Mouse (Mus musculus) bone marrow macrophage, adult 2 months (primary cell): ENCODE measurements around the gene Masp1. TPM values are rescaled to one million over a fixed set of nuclear protein-coding genes. Genes with fewer than 3 reads are reported as not detected.

ENCODE experiments used
- H3K27ac ChIP-seq: 2 replicates; pipeline ENCODE4 v1.5.1; 2012; ENCODE audit warnings: low read depth, low read length; ENCODE audit not compliant: insufficient read depth
- H3K4me1 ChIP-seq: 2 replicates; pipeline ENCODE4 v1.6.1; 2012; ENCODE audit warnings: low read length; ENCODE audit not compliant: control insufficient read depth, insufficient read depth
- H3K4me3 ChIP-seq: 2 replicates; pipeline ENCODE4 v1.5.1; 2012; ENCODE audit warnings: mild to moderate bottlenecking, low read length, moderate library complexity; ENCODE audit not compliant: insufficient read depth
- CTCF ChIP-seq: IDR thresholded peaks from 2 replicates; pipeline ENCODE4 v1.5.1; 2012; ENCODE audit warnings: low read depth, mild to moderate bottlenecking, low read length, moderate library complexity
- POLR2A ChIP-seq: IDR thresholded peaks from 2 replicates; pipeline ENCODE4 v1.6.1; 2012; ENCODE audit warnings: mild to moderate bottlenecking, low read depth, low read length, borderline replicate concordance
- polyA plus RNA-seq: library from polyadenylated mRNA; stranded (reverse); fragments of >200 nt; gene quantifications from 2 replicates; pipeline ENCODE4 v1.2.4, GENCODE M21; 2012; ENCODE audit not compliant: missing spikeins, insufficient read depth, insufficient read length

Gene Masp1
- polyA plus RNA-seq, 1 experiment = 0.48 TPM

DNA sequence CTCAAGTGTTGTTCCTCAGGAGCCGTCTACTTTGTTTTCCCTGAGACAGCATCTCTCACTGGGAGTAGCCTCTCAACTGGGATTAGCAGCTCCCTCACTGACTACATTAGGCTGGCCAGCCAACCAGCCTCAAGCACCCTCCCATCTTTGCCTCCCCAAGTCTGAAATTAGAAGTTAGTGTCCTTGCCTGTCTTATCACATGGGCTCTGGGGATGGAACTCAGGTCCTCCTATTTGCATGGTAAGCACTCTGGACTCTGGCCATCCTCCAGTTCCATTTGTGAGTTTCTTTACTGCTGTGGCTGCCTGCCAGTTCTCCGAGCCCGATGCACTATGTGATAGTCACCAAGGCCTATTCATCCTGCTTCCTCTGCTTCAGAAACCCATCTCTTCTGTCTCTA lies 4.8 kb downstream of the Masp1 start:
- TF ChIP-seq POLR2A (no peak), CTCF (no peak)
- Histone ChIP-seq H3K27ac (no peak overlapping the region), H3K4me3 (no peak overlapping the region), H3K4me1 (peaks cover 13% of the 10 kb centered on the region)

DNA sequence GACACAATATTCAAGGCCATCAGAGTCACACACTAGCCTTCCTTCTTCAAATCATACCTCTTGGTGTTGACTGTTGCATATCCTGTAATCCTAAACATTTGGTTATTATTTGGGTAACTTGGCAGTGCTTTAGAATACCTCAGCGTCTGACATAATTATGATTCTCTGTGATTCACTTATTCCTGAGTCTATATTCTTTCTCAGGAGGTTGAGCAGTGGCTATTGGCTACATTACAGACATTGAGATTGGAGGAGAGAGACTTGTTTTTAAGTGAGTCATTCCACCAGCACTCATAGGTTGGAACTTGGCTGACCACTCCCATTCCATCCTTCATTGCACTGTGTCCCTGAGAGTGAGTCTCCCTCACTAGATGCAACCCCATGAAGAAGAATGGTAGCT lies 7.2 kb downstream of the Masp1 start:
- TF ChIP-seq CTCF (no peak), POLR2A (no peak)
- Histone ChIP-seq H3K27ac (no peak overlapping the region), H3K4me3 (no peak overlapping the region), H3K4me1 (peaks cover 4% of the 10 kb centered on the region)

- Histone ChIP-seq H3K4me3 (no peak overlapping the region), H3K27ac (no peak overlapping the region), H3K4me1 (peaks cover 2% of the 10 kb centered on the region)
- TF ChIP-seq POLR2A = no peak
- no peak for TF ChIP-seq CTCF
These were observed 9.3 kb downstream of the Masp1 start for GRCm38 (mm10) chr16:23511166-23511935.

DNA sequence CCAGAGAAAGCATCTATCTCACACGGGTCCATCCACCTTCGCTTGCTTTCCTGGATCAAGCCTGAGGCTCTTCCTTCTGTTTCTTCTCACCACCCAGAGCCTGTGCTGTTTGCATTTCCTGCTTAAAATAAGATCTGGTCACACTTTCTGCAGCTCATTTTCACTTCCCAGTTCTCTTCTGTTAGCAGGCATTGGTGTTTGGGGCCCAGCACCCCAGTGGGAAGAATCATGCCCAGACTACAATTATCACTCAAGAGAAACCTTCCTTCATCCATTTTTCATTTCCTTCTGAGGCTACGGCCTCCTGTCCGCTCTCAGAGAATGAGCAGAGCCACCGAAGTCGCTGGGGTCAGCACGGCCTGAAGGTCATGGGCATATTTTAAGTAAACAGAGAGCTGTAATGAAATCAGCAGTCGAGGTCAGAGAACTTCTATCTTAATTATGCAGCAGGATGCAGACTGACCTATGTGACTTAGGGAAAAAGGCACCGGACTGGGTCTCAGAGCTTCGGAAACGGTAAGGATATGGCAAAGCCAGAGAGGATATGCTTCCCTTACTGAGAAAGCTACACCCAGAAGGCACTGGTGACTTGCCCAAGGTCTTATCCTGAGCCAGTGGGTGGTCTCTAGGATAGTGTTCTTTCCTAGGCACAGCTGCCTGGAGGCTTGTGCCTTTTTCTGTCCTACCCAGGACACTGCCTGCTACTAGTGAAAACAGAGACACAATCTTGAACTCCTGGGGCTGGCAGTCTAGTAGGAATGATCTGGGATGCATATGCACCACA lies 14.5 kb downstream of the Masp1 start:
- Histone ChIP-seq H3K27ac (peak overlapping the region; percentile 69), H3K4me1 (peaks cover 14% of the 10 kb centered on the region), H3K4me3 (no peak overlapping the region)
- TF ChIP-seq CTCF = no peak
- TF ChIP-seq POLR2A = no peak

DNA sequence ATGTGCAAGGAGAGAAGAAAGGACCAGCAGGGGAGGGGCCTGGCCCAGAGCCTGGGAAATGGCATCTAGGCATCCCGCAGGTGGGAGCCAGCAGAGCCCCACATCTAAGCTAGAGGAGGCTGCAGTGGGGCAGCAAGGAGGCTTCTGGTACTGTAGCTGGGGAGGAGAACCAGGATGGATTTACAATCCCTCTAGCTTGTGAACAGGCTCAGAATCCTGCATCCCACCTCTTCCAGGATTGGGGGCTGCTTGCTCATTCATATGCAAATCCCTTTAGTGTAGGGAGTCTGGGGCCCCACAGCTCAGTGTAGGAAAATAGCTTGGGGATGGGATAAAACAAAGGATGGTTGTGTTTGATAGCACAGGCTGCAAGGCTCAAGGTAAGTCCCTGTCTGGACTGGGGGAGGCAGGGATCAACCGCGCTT lies 16.3 kb downstream of the Masp1 start:
- Histone ChIP-seq H3K4me3 (no peak overlapping the region), H3K4me1 (peaks cover 14% of the 10 kb centered on the region), H3K27ac (no peak overlapping the region)
- TF ChIP-seq POLR2A (no peak), CTCF (no peak)

GRCm38 (mm10) chr16:23503351-23503750 lies 17.3 kb downstream of the Masp1 start:
- TF ChIP-seq CTCF (no peak), POLR2A (no peak)
- peaks cover 20% of the 10 kb centered on the region for H3K4me1 ChIP-seq
- H3K27ac ChIP-seq = no peak overlapping the region
- no peak overlapping the region for H3K4me3 ChIP-seq

DNA sequence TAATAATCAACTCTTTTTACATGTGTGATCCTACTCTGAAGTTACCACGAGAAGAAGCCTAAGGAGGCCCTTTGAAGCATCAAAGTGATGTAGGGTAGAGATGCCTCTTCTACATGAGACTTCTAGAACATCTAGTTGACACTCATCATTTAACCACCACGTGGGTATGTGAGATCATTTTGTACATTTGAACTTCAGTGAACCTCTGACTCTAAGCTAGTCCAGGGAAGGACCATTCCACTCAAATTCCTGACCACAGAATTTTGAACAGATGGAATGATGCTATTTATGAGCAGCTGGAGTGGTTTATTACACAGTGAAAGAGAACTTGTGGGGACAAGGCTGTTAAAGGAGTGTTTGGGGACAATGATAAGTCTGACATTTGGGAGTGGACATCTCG lies 18.1 kb downstream of the Masp1 start:
- Histone ChIP-seq H3K4me3 (no peak overlapping the region), H3K4me1 (peaks cover 23% of the 10 kb centered on the region), H3K27ac (no peak overlapping the region)
- TF ChIP-seq POLR2A (no peak), CTCF (no peak)

GRCm38 (mm10) chr16:23501288-23501687 lies 19.3 kb downstream of the Masp1 start:
- TF ChIP-seq CTCF = no peak
- TF ChIP-seq POLR2A = no peak
- H3K27ac ChIP-seq = no peak overlapping the region
- no peak overlapping the region for H3K4me3 ChIP-seq
- H3K4me1 ChIP-seq = peaks cover 22% of the 10 kb centered on the region

GRCm38 (mm10) chr16:23500558-23500957 lies 20.1 kb downstream of the Masp1 start:
- Histone ChIP-seq H3K4me1 (peaks cover 16% of the 10 kb centered on the region), H3K4me3 (no peak overlapping the region), H3K27ac (no peak overlapping the region)
- TF ChIP-seq POLR2A (no peak), CTCF (no peak)

GRCm38 (mm10) chr16:23498691-23499131 lies 21.9 kb downstream of the Masp1 start:
- Histone ChIP-seq H3K4me3 (no peak overlapping the region), H3K27ac (0 out of 2 replicates have a peak overlapping the region, but pooled peaks have one; percentile 24), H3K4me1 (peaks cover 10% of the 10 kb centered on the region)
- TF ChIP-seq CTCF (no peak), POLR2A (no peak)
